Mouse (Mus musculus) hindbrain, postnatal 0 days (tissue): ENCODE data around the gene Itk. TPM values are rescaled to one million over a fixed set of nuclear protein-coding genes. Genes with fewer than 3 reads are reported as not detected.
A peak's percentile ranks its signal among the peaks of the same experiment; 100 is the strongest.

Experiments
- ATAC-seq: fragments of 200-750 bp; cut with Nextera tagmentation; 2 replicates; pipeline ENCODE4 v1.8.0; 2017; ENCODE audit warnings: mild to moderate bottlenecking, moderate TSS enrichment, moderate library complexity
- DNase-seq: peaks from one replicate; pipeline ENCODE4 v3.0.0-alpha.2; 2015; ENCODE audit warnings: low spot score
- H3K27ac ChIP-seq: fragments of 300-500 bp; sonication (generic); 2 replicates; pipeline ENCODE4 v1.5.1; 2014; ENCODE audit warnings: mild to moderate bottlenecking
- H3K27me3 ChIP-seq: fragments of 300-500 bp; sonication (generic); 2 replicates; pipeline ENCODE4 v1.6.1; 2014; ENCODE audit warnings: low read length, mixed read lengths; ENCODE audit not compliant: insufficient read depth
- H3K36me3 ChIP-seq: fragments of 300-500 bp; sonication (generic); 2 replicates; pipeline ENCODE4 v1.6.1; 2014; ENCODE audit warnings: low read length, mixed read lengths; ENCODE audit not compliant: insufficient read depth
- H3K4me1 ChIP-seq: fragments of 300-500 bp; sonication (generic); 2 replicates; pipeline ENCODE4 v1.6.1; 2014; ENCODE audit warnings: antibody characterized with exemption, low read length, mixed read lengths; ENCODE audit not compliant: insufficient read depth
- H3K4me2 ChIP-seq: fragments of 300-500 bp; sonication (generic); 2 replicates; pipeline ENCODE4 v1.6.1; 2014; ENCODE audit warnings: low read depth, mild to moderate bottlenecking, low read length, moderate library complexity, mixed read lengths
- H3K4me3 ChIP-seq: fragments of 300-500 bp; sonication (generic); 2 replicates; pipeline ENCODE4 v1.5.1; 2014; ENCODE audit warnings: low read length
- H3K9ac ChIP-seq: fragments of 300-500 bp; sonication (generic); replicated peaks from 2 replicates; pipeline ENCODE4 v1.6.1; 2014; ENCODE audit warnings: mild to moderate bottlenecking, low read length, moderate library complexity, mixed read lengths
- H3K9me3 ChIP-seq: fragments of 300-500 bp; sonication (generic); 2 replicates; pipeline ENCODE4 v1.6.1; 2016; ENCODE audit warnings: low read length, mixed read lengths
- CTCF ChIP-seq: IDR thresholded peaks from 2 replicates; pipeline ENCODE4 v1.5.1; 2016; ENCODE audit warnings: antibody characterized with exemption, control low read depth, low read depth
- WGBS: fragments of 180-500 bp; shearing (Covaris S2); extraction: QIAGEN DNeasy Blood & Tissue Kit; methylation state at CpG from one replicate; pipeline ENCODE4 v1.1.7; 2014; 5-methylcytosine and 5-hydroxymethylcytosine counted together
- polyA plus RNA-seq: library from polyadenylated mRNA; unstranded; fragments of >200 nt; fragmentation: Nextera tagmentation; extraction: Ambion mirVana; gene quantifications from 2 replicates; pipeline ENCODE4 v1.2.1, GENCODE M21; 2015
- total RNA-seq: library from RNA; depleted of rRNA; stranded (reverse); fragments of >200 nt; gene quantifications from 2 replicates; pipeline ENCODE4 v1.2.3, GENCODE M21; 2014

Itk gene
- total and polyA plus RNA-seq, 2 experiments from 2014 or later = 0.04 TPM; not detected in 1

GRCm38 (mm10) chr11:46290988-46291405 is 98.3 kb downstream of the Itk start:
- Histone ChIP-seq H3K27ac (no peak overlapping the region), H3K27me3 (no peaks in the 10 kb centered on the region), H3K36me3 (peaks cover 6% of the 10 kb centered on the region; the same call in 1 of the 2 replicates), H3K9ac (no peak overlapping the region), H3K4me3 (no peak overlapping the region), H3K4me1 (no peaks in the 10 kb centered on the region; the same call in 1 of the 2 replicates), H3K4me2 (no peak overlapping the region), H3K9me3 (no peaks in the 10 kb centered on the region)
- 24% methylated on average over 10 of the region's 10 CpGs for WGBS
- peak; percentile 50 for TF ChIP-seq CTCF
- ATAC-seq (peak; percentile 63), DNase-seq (peak; percentile 34)

DNA sequence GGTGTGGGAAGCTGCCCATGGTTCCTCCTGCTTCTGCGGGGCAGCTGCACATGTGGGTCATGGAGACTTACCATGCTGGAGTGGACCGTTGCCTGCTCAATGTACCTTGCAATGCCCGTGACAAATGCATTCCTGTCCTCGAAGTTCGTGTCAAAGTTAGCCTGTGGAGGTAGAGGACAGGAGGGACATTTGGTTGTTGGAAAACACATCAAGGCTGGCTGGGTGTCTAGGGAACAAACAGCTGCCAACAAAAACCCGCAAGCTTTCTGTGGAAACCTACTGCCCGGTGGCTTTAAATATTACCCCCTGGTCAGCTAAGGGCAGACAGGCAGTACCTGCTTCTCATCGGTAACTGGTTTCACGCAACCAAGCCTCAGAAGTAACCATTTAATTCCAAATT is 99.8 kb downstream of the Itk start:
- peaks cover 11% of the 10 kb centered on the region; the same call in 1 of the 2 replicates for H3K36me3 ChIP-seq
- no peak for DNase-seq
- H3K4me3 ChIP-seq = no peak overlapping the region
- H3K4me1 ChIP-seq = no peaks in the 10 kb centered on the region; the same call in 1 of the 2 replicates
- no peaks in the 10 kb centered on the region for H3K9me3 ChIP-seq
- H3K27ac ChIP-seq = no peak overlapping the region
- no peak overlapping the region for H3K9ac ChIP-seq
- TF ChIP-seq CTCF = no peak
- H3K27me3 ChIP-seq = no peaks in the 10 kb centered on the region
- 77% methylated on average over 9 of the region's 9 CpGs for WGBS
- no peak overlapping the region for H3K4me2 ChIP-seq
- ATAC-seq = no peak

- no peaks in the 10 kb centered on the region for H3K9me3 ChIP-seq
- H3K4me1 ChIP-seq = no peaks in the 10 kb centered on the region; the same call in 1 of the 2 replicates
- H3K4me2 ChIP-seq = no peak overlapping the region
- H3K27me3 ChIP-seq = no peaks in the 10 kb centered on the region
- no peak overlapping the region for H3K4me3 ChIP-seq
- H3K9ac ChIP-seq = no peak overlapping the region
- ATAC-seq (no peak), DNase-seq (no peak)
- TF ChIP-seq CTCF = no peak
- peaks cover 17% of the 10 kb centered on the region; the same call in 1 of the 2 replicates for H3K36me3 ChIP-seq
- WGBS = 24% methylated on average over 4 of the region's 4 CpGs
- H3K27ac ChIP-seq = no peak overlapping the region
These were observed 100.3 kb downstream of the Itk start for GRCm38 (mm10) chr11:46289022-46289421.

GRCm38 (mm10) chr11:46288091-46288490 is 101.2 kb downstream of the Itk start:
- H3K4me3 ChIP-seq = no peak overlapping the region
- no peaks in the 10 kb centered on the region for H3K9me3 ChIP-seq
- no peak overlapping the region for H3K4me2 ChIP-seq
- TF ChIP-seq CTCF = no peak
- H3K27me3 ChIP-seq = no peaks in the 10 kb centered on the region
- peaks cover 26% of the 10 kb centered on the region for H3K36me3 ChIP-seq
- no peaks in the 10 kb centered on the region; the same call in 1 of the 2 replicates for H3K4me1 ChIP-seq
- DNase-seq (no peak), ATAC-seq (no peak)
- H3K27ac ChIP-seq = no peak overlapping the region
- WGBS = 66% methylated on average over 5 of the region's 5 CpGs
- H3K9ac ChIP-seq = no peak overlapping the region

GRCm38 (mm10) chr11:46286803-46287202 is 102.5 kb downstream of the Itk start:
- Histone ChIP-seq H3K4me3 (no peak overlapping the region), H3K9ac (no peak overlapping the region), H3K36me3 (peaks cover 37% of the 10 kb centered on the region), H3K4me2 (no peak overlapping the region), H3K27ac (no peak overlapping the region), H3K27me3 (no peaks in the 10 kb centered on the region), H3K4me1 (no peaks in the 10 kb centered on the region; the same call in 1 of the 2 replicates), H3K9me3 (no peaks in the 10 kb centered on the region)
- WGBS = 20% methylated on average over 6 of the region's 6 CpGs
- DNase-seq (peak; percentile 33), ATAC-seq (no peak)
- no peak for TF ChIP-seq CTCF

DNA sequence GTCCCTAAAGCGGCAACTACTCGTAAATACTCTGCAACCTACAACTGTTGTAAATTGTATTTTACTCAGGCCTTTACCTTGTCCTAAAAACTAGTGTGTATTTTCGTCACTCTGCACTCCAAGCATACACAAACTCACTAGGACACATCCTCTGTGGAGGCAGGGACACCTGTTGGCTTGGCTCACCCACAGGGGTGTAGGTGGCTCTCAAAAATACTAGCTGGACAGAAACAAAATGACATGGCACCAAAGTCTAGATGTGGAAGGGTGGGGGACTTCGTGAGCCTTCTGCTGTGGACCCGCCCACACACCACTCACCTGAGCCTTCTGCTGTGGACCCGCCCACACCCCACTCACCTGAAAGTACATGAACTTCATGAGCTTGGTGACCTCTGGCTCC is 105.5 kb downstream of the Itk start:
- H3K4me1 ChIP-seq = no peaks in the 10 kb centered on the region
- no peak for DNase-seq
- H3K36me3 ChIP-seq = peaks cover 61% of the 10 kb centered on the region
- no peak overlapping the region for H3K9ac ChIP-seq
- H3K27me3 ChIP-seq = no peaks in the 10 kb centered on the region
- no peak overlapping the region for H3K27ac ChIP-seq
- H3K4me3 ChIP-seq = no peak overlapping the region
- H3K9me3 ChIP-seq = no peaks in the 10 kb centered on the region
- TF ChIP-seq CTCF = no peak
- H3K4me2 ChIP-seq = no peak overlapping the region
- WGBS = 95% methylated on average over 6 of the region's 6 CpGs
- ATAC-seq = no peak

DNA sequence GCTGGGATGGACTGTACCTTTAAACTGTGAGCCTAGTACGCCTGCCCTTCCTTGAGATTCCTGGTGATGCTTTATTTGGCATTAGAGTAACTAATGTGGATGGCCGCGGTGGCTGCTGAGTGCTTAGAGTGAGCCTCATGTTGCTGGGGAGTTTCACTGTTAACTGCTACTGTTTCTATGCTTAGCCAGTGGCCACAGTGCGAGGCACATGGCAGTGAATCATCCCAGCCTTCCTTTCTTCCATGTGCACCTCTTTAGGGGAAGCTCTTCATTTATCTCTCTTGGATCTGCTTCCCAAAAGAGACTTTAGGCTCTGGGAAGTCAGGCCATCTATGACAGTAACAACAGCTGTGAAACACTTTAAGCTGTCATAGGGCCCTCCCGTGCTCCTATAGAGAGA is 106.7 kb downstream of the Itk start:
- Histone ChIP-seq H3K9ac (no peak overlapping the region), H3K4me2 (no peak overlapping the region), H3K4me3 (no peak overlapping the region), H3K36me3 (peaks cover 67% of the 10 kb centered on the region), H3K27ac (no peak overlapping the region), H3K9me3 (no peaks in the 10 kb centered on the region), H3K4me1 (no peaks in the 10 kb centered on the region), H3K27me3 (no peaks in the 10 kb centered on the region)
- ATAC-seq = no peak
- DNase-seq = no peak
- WGBS = 93% methylated on average over 5 of the region's 5 CpGs
- TF ChIP-seq CTCF = no peak
